Mouse (Mus musculus) heart, postnatal 0 days (tissue): ENCODE measurements around the gene Gmds.

Experiments
- CTCF ChIP-seq: IDR thresholded peaks from 2 replicates; pipeline ENCODE4 v1.5.1; 2016; ENCODE audit warnings: antibody characterized with exemption, control low read depth, low read depth
- EP300 ChIP-seq: IDR thresholded peaks from 2 replicates; pipeline ENCODE4 v1.6.1; 2016; ENCODE audit warnings: antibody characterized with exemption, low read depth

DNA sequence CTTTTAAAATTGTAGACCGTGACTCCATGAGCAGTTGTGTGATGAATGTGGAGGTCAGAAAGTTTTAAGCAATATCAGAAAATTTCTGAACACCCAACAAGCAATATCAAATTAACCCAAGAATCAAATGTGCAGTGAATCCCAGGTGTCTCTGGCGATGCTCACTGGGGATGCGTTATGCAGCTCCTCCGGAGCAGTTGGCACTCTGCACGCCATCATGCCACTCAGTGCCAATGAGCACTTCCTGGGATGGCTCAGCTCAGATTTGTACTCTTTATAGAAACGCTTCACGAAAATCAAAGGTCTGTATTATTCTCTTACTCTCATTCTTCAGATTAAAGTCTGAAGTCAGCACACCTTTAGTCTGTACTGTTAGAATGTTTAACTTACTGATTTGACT, 360.4 kb downstream of the Gmds start:
- TF ChIP-seq CTCF = no peak
- TF ChIP-seq EP300 = no peak
